Mouse (Mus musculus) ES-CJ7 (cell line): ENCODE measurements around the gene Polr2e.
A peak's percentile ranks its signal among the peaks of the same experiment; 100 is the strongest.

Experiments
- DNase-seq: peaks from one replicate; pipeline ENCODE4 v3.0.0; 2011; ENCODE audit warnings: low read depth, low spot score

The Polr2e gene

DNA sequence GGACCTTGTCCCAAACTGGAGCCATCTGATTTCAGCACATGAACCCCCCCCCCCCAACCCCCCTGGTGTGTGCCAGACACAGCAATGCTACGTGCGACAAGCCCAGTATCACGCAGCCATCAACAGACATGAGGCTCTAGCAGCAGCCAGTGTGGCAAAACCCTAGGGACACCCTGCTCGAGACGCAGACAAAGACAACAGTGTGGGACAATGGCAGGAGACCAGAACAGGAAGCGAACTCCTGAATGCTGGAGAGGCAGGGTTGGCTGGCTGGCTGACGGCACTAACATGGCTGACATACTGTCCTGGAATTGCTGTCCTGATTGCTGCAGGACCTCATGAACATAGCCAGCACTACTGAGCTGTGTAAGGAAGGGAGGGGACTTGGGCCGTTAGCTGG, 4.4 kb downstream of the Polr2e start:
- DNase-seq, result no peak

DNA sequence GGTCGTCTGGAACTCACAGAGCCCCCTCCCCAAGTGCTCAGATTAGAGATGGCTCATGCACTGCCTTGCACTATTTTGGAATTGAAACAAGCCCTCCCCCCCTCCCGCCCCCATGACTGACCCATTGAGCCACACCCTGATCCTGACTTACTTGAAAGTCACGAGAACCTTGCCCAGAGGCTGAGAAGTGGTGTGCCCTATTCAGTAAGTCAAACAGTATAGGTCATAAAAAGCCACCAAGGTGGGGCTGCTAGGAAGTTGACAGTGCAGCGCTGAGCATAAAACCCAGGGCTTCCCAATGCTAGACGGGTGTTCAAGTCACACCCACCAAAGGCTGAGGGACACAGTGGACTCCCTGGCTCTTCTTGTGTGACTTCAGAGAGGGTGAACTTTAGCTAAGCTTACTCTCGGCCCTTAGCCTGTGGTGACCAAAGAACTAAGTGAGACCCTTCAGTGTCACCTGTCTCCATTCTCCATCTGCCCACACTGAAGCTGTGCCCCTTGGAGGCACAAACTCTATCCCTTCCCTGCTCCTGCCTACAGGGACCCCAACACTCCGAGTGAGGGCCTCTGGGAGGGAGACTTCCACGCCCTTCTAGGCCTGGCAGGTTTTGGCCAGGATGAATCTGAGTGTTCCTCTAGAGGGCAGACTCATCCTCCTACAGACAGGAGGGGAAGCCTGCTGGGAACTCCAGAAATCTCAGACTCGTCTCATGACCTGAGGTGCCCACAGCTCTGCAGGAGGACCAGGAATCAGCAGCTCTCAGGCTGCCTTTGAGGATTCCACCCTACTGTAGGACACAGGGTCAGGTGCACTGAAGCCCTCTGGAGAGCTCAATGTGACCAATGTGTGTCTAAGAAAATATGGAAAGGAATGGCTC, 5.8 kb downstream of the Polr2e start:
- DNase-seq, result peak; percentile 80

DNA sequence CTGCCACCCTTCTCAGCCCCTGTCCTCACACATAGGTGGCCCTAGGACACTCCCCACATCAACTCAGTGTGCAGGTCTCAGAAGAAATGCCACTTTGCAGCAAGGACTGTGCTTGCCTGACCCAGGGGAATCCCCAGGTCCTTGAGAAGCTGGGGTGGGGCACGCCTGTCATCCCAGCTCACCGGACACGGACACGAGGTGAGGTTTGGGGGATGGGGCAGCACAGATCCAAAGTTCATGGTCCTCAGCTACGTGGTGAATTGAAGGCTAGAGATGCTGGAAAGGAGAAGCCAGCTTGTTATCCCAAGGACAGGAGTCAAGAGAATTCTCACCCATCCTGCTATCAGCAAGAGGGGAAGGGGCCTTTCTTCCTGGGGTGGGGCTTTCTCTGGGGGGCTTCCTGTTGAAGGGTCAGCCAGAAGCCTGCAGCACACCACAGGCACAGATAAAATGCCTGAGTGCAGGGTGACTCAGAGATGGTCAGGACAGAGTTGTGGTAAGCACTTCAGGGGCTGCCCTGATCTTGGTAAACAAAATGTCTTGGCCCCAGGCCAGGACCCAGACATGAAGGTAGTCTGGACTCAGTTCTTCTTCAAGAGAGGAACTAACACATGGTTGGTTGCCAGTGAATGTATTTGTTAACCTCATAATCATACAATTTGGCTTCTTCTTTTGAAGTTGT, 6.7 kb downstream of the Polr2e start:
- no peak for DNase-seq

DNA sequence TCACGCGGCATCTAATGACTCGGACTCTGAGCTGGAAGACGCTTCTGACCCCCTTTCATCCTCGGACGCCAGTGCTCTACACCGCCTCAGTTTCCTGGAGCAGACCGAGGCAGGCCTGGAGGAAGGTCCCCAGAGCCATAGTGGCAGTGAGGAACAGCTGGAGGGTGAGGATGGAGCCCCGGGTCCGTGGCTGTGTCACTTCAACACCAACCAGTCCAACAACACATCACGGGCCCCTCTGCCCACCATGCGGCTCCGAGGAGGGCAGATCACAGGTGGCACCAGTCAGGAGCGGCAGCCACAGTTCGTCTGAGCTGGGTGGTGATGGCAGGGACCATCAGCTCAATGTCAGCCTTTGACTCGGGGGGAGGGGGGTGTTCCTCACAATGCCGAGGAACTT, 8.9 kb downstream of the Polr2e start:
- no peak for DNase-seq

DNA sequence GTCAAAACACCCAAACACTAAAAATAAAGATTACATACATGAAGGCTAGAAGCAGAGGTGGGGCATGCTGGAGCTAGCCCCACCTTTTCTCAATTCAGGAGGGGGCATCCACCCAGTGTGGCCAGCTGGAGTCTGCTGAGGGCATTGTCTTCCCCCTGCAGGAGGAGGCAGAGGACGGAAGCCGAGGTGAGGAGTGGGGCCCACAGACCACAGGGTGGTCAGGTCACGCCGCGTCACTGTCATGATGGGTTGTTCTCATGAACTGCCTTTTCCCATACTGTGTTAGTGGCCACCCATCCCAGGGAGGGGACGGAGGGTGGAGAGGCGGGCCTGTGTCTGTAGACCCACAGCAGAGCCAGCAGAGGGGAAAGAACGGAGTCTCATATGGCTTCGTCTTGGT, 9.4 kb downstream of the Polr2e start:
- no peak for DNase-seq

DNA sequence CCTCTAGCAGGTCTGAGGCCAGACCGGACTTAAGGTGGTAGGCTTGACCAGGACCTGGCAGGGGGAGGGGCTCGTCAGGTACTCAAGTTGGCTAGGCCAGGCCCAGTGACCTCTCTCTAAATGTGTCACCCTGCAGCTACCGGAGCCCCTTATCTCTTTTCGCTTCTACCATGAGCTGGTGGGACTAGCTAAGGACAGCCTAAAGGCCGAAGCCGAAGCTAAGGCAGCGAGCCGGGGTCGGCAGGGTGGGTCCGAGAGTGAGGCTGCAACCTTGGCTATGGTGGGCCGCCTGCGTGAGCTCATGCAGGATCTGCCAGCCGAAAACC, 11.1 kb downstream of the Polr2e start:
- no peak for DNase-seq

DNA sequence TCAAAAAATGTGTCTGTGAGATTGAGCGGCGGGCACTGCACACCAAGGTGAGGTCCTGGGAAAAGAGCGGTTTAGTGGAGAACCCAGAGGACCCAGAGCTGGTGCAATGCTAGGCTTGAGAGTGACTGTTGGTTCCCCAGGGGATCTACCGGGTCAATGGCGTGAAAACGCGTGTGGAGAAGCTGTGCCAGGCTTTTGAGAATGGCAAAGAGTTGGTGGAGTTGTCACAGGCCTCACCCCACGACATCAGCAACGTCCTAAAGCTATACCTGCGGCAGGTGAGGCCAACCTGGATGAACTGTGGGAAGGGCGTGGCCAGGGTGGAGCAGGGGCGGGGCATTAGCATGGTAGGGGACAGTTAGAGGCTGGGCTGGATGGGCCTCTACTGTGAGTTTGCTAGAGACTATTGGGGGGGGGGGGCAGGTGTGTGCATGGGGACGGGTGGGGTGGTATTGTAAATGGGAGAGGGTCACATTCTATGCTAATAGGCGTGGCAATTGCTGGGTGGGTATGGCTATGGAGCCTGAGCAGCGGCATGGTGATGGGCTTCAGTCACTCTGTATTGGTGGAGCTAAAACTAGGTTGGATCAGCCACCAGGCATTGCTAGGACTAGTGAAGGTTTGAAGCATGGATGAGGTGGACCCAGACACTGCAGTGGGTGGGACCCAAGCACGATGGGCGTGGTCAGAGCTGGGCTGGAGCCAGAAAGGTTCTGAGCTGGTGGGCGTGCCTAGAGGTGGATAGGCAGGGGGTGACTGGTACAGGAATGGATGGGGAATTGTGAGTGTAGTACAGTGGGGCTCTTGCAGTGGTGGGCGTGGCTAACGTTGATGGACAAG, 11.7 kb downstream of the Polr2e start:
- DNase-seq, result peak; percentile 90

DNA sequence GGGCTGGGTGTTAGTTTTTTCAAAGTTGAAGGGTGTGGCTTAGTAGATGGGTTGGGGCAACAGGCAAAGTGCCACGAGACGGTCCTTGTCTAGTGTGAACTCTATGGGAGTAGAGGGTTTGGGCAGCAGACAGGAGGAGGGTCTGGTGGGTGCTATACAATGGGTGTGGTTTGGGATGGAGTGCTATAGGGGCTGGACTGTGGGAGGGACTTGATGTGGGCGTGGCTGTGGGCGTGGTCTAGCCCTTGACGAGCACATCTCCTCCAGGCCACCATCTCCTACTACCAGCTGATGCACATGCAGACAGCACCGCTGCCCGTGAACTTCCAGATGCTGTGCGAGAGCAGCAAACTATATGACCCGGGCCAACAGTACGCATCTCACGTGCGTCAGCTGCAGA, 13.7 kb downstream of the Polr2e start:
- peak; percentile 88 for DNase-seq

DNA sequence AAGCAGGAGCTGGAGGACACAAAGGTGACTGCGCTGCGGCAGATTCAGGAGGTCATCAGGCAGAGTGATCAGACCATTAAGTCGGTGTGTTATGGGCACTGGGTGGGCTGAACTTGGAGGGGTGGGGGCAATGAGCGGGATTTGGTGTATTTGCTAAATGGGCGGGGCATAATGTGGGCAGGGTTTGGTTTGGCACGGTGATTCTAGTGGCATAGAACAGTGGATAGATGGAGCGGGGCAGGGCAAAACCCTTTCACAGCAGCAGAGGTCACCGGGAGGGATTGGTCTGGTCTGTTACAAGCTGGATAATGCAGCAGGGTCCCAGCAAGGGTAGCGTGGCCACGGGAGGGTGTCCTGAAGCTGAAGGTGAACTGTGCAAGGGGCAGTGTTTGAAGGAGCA, 14.1 kb downstream of the Polr2e start:
- no peak for DNase-seq

DNA sequence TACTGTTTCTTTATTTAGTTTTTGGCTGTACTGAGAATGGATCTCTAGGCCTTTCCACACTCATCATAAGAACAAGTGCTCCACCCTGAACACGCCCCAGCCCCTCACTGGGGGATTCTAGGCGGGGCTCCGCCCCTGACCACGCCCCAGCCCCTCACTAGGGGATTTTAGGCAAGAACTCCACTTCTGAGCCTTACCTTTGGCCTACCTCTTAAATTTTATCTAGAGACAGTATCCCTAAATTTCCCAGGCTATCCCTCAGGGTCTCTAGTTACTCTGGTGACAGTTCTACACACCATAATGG, 14.6 kb downstream of the Polr2e start:
- no peak for DNase-seq

DNA sequence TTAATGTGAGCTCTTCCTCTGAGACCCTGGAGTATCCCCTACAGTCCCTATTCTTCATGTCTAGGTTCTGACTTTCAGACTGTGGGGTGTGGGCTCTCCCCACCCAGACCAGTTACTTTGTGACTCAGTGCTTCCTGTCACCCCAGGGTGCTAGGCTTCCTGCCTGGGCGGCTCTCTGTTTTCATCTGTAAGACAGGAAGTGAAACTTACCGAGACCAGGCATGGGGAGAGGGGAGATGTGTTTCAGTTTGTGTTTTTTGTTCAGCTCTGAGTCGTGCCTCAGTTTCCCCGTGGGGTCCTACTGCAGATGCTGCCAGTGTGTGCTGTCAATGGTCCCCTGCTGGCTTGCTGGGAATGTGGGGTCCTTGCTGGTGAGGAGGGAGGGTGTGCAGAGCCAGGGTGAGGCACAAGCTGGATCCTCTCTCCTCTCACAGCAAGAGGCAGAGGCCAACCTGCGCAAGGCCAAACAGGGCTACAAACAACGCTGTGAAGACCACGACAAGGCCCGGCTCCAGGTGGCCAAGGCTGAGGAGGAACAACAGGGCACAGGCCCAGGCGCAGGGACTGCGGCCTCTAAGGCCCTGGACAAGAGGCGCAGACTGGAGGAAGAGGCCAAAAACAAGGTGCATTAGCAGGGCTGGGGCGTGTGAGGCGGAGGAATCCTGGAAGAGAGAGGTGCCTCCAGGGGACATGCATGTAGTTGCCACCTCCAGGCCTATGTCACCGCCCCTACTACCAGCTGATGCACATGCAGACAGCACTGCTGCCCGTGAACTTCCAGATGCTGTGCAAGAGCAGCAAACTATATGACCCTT, 15.2 kb downstream of the Polr2e start:
- no peak for DNase-seq

DNA sequence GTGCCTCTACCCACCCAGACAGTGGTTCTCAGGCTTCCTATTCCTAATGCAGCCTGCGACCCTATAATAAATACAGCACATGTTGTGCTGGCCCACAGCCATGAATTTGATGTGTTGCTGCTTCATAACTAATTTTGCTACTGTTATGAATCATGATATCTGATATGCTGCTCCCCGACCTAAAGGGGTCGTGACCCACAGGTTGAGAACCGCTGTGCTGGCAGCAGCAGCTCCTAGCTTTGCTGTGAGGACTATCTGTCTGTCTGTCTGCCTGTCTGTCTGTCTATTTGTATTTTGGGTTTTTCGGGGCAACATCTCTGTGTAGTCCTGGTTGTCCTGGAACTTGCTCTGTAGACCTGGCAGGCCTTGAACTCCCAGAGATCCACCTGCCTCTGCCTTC, 15.8 kb downstream of the Polr2e start:
- no peak for DNase-seq

DNA sequence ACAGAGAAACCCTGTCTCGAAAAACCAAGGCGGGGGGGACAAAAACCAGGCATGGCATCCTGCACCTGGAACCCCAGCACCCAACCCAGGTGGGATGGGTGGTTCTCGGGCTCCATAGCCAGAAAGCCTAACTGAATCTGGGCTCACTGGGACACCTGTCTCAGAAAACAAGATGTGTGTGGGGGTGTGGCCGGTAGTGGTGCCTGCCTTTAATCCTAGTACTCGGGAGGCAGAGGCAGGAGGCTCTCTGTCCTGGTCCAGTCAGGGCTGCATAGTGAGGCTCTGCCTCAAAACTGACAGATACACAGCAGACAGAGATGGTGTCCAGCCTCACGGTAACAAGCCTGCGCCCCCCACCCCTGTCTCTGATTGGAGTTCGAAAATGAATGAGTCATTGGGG, 16.8 kb downstream of the Polr2e start:
- no peak for DNase-seq

DNA sequence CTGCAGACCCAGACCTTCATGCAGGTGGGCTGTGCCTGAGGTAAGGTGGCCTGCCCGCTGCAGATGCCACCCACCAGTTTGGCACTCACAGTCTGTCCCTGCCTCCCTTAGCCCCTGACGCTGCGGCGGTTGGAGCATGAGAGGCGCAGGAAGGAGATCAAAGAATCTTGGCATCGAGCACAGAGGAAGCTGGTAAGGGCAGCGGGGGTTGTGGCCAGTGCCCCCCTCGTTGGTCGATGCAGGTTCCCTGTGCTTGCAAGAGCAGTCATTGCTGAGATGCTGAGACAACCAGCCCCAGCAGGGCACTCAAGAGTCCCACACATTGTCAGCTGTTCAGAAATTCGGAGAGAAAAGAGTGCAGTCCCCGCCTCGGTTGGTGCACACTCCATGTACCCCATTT, 17.4 kb downstream of the Polr2e start:
- no peak for DNase-seq

DNA sequence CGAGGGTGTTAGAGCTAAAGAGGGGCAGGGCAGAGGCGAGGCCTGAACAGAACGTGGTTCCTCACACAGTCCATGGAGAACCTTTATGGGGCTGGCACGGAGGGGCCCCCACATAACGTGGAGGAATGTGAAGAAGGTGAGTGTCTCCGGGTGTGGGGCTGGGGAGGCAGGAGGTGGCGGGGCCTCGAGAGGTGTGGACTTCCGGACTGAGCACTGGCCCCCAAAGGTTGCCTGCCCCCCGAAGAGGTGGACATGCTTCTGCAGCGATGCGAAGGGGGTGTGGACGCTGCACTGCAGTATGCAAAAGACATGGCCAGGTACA, 18.3 kb downstream of the Polr2e start:
- no peak for DNase-seq

DNA sequence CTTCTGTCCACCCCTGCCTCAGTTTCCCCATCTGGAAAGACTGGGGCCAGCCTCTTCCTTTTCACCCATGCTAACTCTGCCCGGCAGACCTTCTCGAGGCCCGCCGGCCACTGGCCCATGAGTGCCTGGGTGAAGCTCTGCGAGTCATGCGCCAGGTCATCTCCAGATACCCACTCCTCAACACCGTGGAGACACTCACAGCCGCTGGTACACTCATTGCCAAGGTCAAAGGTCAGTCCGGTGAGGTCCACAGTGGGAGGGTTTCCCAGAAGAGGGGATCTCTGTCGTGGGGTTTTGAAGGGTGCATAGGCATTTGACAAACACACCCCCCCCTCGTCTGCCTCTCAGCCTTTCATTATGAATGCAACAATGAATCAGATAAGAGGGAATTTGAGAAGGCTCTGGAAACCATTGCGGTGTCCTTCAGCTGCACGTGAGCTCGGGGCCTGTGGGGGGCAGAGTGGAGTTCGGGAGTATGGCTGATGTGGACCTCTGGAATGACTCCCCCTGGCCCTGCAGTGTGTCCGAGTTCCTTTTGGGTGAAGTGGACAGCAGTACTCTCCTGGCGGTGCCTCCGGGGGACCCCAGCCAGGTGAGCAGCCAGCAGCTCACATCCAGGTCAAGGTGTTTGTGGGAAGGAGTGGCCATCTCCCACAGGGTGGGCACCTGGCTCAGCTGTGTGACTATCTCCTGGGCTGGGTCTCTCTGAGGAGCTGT, 18.8 kb downstream of the Polr2e start:
- DNase-seq, result no peak

DNA sequence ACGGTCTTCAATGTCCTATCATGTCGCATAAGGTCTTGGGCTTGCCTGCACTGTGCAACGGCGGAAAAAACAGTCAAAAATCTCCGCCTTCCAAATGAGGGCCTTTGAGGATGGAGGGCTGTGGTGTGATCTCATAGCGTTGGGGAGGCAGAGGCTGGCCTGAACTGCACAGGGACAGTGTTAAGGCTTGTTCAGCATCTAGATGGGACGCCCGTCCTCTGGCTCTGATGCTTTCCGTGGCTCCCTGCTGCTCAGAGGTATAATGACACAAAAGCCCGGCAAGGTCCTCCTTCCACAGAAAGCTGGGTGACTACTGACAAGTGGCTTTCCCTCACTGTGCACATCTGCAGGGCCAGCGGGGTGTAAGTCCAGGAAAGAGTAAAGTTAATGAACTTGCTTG, 19.4 kb downstream of the Polr2e start:
- no peak for DNase-seq

DNA sequence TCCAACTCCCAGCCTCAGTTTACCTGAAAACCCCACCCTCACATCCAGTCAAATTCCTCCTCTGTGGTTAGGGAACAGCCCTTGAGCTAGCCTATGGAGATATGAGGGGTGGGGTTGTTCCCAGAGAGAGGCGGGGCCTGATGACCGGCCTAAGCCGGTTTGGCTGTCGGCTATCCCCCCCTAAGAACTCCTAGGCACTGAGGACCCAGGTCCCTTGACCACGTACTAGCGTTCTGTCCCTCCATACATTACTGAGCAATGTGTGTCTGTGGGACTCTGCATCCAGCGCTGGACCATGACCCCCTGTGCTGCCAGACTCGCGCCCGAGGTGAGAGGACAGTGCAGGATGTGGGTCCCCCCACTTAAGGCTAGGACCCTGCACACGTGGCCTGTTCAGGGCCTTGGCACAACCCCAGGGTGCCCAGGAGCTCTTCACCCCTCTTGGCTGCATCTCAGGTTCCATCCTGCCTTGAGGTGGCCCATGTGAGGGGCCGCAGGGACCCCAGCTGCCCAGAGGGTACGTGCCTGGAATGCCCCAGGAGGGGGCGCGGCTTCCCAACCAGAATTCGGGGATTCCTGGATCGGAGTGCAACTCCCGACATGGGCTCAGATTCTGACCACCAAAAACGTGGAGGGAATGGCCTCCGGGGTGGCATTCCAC, 20.0 kb downstream of the Polr2e start:
- no peak for DNase-seq

DNA sequence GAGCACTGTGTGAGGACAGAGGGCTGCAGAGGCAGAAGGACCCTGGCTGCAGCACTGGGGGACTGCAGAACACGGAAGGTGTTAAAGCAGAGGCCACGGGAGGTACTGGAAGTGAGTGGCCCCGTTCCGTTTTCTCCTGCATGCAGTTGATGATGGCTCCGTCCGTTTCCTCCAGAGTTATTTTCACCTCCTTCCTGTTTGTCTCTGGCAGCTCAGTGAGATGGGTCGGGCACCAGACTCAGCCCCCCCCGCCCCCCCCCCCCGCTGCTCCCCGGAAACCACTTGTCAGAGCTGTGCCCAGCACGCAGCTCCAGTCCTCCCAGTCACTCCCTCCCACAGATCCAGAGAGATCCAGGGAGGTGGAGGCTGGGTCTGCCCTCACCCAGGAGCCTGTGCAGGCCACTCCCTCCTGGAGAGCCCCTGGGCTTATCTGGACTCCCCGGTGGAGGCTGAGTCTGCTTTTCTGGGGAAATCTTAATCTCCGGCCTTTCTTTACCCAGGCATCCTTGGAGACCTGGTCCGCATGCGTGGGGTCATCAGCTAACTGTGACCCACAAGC, 20.8 kb downstream of the Polr2e start:
- no peak for DNase-seq

DNA sequence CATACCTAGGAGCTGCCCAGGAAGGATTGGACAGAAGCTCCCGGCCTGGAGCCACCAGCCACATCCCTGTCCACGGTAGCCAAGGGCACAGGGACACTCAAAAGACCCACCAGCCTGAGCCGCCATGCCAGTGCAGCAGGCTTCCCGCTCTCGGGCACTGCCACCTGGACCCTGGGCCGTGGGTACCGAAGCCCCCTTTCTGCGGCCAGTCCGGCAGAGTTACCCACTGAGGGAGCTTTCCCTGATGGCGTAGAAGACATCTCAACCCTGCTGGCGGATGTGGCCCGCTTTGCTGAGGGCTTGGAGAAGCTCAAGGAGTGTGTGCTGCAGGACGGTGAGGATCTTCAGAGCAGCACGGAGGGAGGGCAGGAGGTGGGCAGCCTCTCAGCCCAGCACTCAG, 21.8 kb downstream of the Polr2e start:
- no peak for DNase-seq

DNA sequence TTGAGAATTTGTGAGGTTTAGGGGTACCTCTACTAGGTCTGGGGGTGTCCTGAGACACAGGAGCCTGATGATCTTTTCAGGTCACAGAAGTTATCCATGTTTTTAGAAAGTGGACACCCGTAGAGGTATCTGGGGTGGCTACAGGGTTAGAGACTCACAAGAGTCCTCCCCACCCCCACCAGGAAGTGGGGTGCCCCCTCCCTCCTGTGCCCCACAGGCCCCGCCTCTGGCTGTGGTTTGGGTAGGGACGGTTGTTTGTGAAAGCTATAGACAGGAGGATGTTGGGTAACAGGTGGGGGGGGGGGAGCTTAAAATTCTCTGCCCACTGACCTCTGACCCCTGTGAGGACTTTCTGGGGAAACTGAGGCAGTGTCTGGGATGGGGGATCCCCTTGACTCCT, 22.2 kb downstream of the Polr2e start:
- DNase-seq, result no peak
